14 mouse cellular contexts compared by ENCODE assay signal in genomic region chr4:93746326-93746725, GRCm38 (mm10).
DNase-seq lines count a peak whose midpoint lies in the region.
"Had no signal": no experiment of that assay in that cellular context is flagged by ENCODE, and none has a peak within 500 bp of the region (broad histone marks: within the 10 kb centered on the region; RNA-seq: fewer than 3 reads in every experiment).

No protein-coding gene starts in this region.

- peak; percentile 84 to 86 for DNase-seq in cerebellum, postnatal 10 days
- no peak for DNase-seq in cerebellum, adult 8-10 months
- DNase-seq in kidney, postnatal 10 days: peak; percentile 4
- DNase-seq in kidney, postnatal 4 days: no peak
- DNase-seq in adrenal gland, adult 2 months: peak; percentile 62
- DNase-seq in brain, adult 2 months (ENCODE audit: low read depth, low spot score): peak; percentile 4
- no peak for DNase-seq in urinary bladder, postnatal 10 days (ENCODE audit: low spot score)
- DNase-seq: cerebellum, adult 18-20 months; liver; lung, postnatal 36 days; midbrain, embryonic 14.5 days; retina, postnatal 1 day; right cerebral cortex, postnatal 25 days; thymus, postnatal 25 days had no signal

Comparison
In these comparisons a context has a peak if more than half of its experiments do, and no peak if none do; other contexts are left out.
1. DNase-seq: peak in cerebellum, postnatal 10 days (2 of 2), kidney, postnatal 10 days (single experiment), adrenal gland, adult 2 months (single experiment) and brain, adult 2 months (single experiment); none in cerebellum, adult 8-10 months (single experiment), kidney, postnatal 4 days (0 of 2) and urinary bladder, postnatal 10 days (single experiment).